Comparison of ENCODE assay signal across 12 mouse cellular contexts in genomic region chr1:90159927-90160326, GRCm38 (mm10). TPM values are rescaled to one million over a fixed set of nuclear protein-coding genes. Genes with fewer than 3 reads are reported as not detected.
DNase-seq lines count a peak whose midpoint lies in the region; TF ChIP-seq lines count a peak whose summit lies in the region.
"Had no signal": no experiment of that assay in that cellular context is flagged by ENCODE, and none has a peak within 500 bp of the region (broad histone marks: within the 10 kb centered on the region; RNA-seq: fewer than 3 reads in every experiment).

No protein-coding gene starts in this region.

- peak; percentile 34; the same call in 1 of the 2 replicates for TF ChIP-seq CTCF in gastrocnemius, adult 2 months (IDR thresholded peaks at IDR 0.05)

- intact Hi-C loops in gastrocnemius, adult 2 months (cut with DNase I), result no loop called here

- H3K4me3 ChIP-seq in gastrocnemius, adult 2 months, result no peak overlapping the region
- H3K4me3 ChIP-seq: hindbrain, embryonic 15.5 days; liver, embryonic 13.5 days had no signal

- no peak for DNase-seq in gastrocnemius, adult 2 months
- no peak for DNase-seq in gastrocnemius, adult 18-20 months (ENCODE audit: low spot score)
- peak; percentile 39 for DNase-seq in kidney, postnatal 10 days
- DNase-seq in kidney, adult 9 months, result no peak
- DNase-seq in right cerebral cortex, postnatal 4 days, result peak; percentile 33
- no peak for DNase-seq in right cerebral cortex, adult 2 months (ENCODE audit: low spot score in 2 of 2)
- no peak for DNase-seq in natural killer cell, adult 2 months (ENCODE audit: low spot score in 2 of 2)
- DNase-seq in layer of hippocampus, adult 9-11 months, result no peak
- DNase-seq: liver, embryonic 13.5 days; right cerebral cortex, postnatal 14 days; thymus, adult 18-20 months had no signal

- no peak overlapping the region for H3K27ac ChIP-seq in gastrocnemius, adult 2 months
- H3K27ac ChIP-seq: hindbrain, embryonic 15.5 days; liver, embryonic 13.5 days had no signal

RNA-seq across cellular contexts. Expression of gene Iqca, which starts 6.7 kb away (rescaled TPM):
- not detected for total RNA-seq in gastrocnemius, adult 2 months (2021)
- not detected for total RNA-seq in gastrocnemius, adult 18-20 months (2021)

RNA-seq across cellular contexts. Expression of gene Ackr3, which starts 43.9 kb away (rescaled TPM):
- total RNA-seq in gastrocnemius, adult 2 months (2021), result 10 to 100 TPM; 10.7 to 17.2 TPM
- 10 to 100 TPM in 1 of 2 experiments, 1 to 10 TPM in 1; 9.0 to 12.1 TPM for total RNA-seq in gastrocnemius, adult 18-20 months (2021)

Comparison
In these comparisons a context has a peak if more than half of its experiments do, and no peak if none do; other contexts are left out.
1. DNase-seq: peak in kidney, postnatal 10 days (single experiment) and right cerebral cortex, postnatal 4 days (single experiment); none in gastrocnemius, adult 2 months (single experiment), gastrocnemius, adult 18-20 months (single experiment), kidney, adult 9 months (single experiment), right cerebral cortex, adult 2 months (0 of 2), natural killer cell, adult 2 months (0 of 2) and layer of hippocampus, adult 9-11 months (single experiment).